Mouse (Mus musculus) lung, embryonic 14.5 days (tissue): ENCODE results near the gene Scube1. TPM values are rescaled to one million over a fixed set of nuclear protein-coding genes. Genes with fewer than 3 reads are reported as not detected.
A peak's percentile ranks its signal among the peaks of the same experiment; 100 is the strongest.

Experiments used
- ATAC-seq: fragments of 200-750 bp; cut with Nextera tagmentation; 2 replicates; pipeline ENCODE4 v1.8.0; 2017; ENCODE audit warnings: mild to moderate bottlenecking, moderate TSS enrichment, moderate library complexity; ENCODE audit not compliant: insufficient read depth
- DNase-seq: peaks from one replicate; pipeline ENCODE4 v3.0.0-alpha.2; 2015
- H3K27ac ChIP-seq: fragments of 300-500 bp; sonication (generic); 2 replicates; pipeline ENCODE4 v1.5.1; 2014; ENCODE audit warnings: low read depth, mild to moderate bottlenecking, moderate library complexity
- H3K27me3 ChIP-seq: fragments of 300-500 bp; sonication (generic); 2 replicates; pipeline ENCODE4 v1.6.1; 2014; ENCODE audit warnings: low read length, control low read depth; ENCODE audit not compliant: insufficient read depth
- H3K36me3 ChIP-seq: fragments of 300-500 bp; sonication (generic); 2 replicates; pipeline ENCODE4 v1.6.1; 2014; ENCODE audit warnings: control low read depth; ENCODE audit not compliant: insufficient read depth
- H3K4me1 ChIP-seq: fragments of 300-500 bp; sonication (generic); 2 replicates; pipeline ENCODE4 v1.6.1; 2014; ENCODE audit warnings: antibody characterized with exemption, control low read depth; ENCODE audit not compliant: insufficient read depth
- H3K4me2 ChIP-seq: fragments of 300-500 bp; sonication (generic); 2 replicates; pipeline ENCODE4 v1.6.1; 2014; ENCODE audit warnings: mild to moderate bottlenecking
- H3K4me3 ChIP-seq: fragments of 300-500 bp; sonication (generic); 2 replicates; pipeline ENCODE4 v1.5.1; 2014; ENCODE audit warnings: low read depth, low read length
- H3K9ac ChIP-seq: fragments of 300-500 bp; sonication (generic); 2 replicates; pipeline ENCODE4 v1.6.1; 2014
- H3K9me3 ChIP-seq: fragments of 300-500 bp; sonication (generic); 2 replicates; pipeline ENCODE4 v1.6.1; 2016; ENCODE audit warnings: low read depth, low read length, control low read depth
- CTCF ChIP-seq: IDR thresholded peaks from 2 replicates; pipeline ENCODE4 v1.5.1; 2016; ENCODE audit warnings: antibody characterized with exemption, low read depth
- WGBS: fragments of 180-500 bp; shearing (Covaris S2); extraction: QIAGEN DNeasy Blood & Tissue Kit; methylation state at CpG from one replicate; pipeline ENCODE4 v1.1.7; 2014; 5-methylcytosine and 5-hydroxymethylcytosine counted together
- polyA plus RNA-seq: library from polyadenylated mRNA; unstranded; fragments of >200 nt; fragmentation: Nextera tagmentation; extraction: Ambion mirVana; gene quantifications from 2 replicates; pipeline ENCODE4 v1.2.1, GENCODE M21; 2014

The Scube1 gene
- polyA plus RNA-seq, 1 experiment from 2014 or later = 6.0 TPM

DNA sequence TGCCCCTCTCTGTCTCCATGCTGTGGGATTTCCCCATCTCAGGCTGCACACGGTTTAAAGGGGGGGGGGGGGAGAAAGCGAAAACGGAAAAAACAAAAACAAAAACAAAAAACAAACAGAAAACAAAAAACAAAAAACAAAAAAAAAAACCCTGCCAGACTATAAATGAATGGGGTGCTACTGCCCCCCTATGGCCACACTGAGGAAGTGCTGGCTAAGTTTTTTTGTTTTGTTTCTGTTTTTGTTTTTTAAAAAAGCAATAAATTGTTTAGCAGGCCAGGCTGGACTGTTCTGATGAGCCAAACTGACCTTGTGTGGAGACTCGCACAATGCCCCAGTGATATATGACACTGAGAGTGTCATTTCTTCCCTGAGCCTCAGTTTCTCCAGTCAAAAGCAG lies 34.1 kb upstream of the Scube1 start:
- TF ChIP-seq CTCF = peak; percentile 74
- DNase-seq = peak; percentile 50
- no peak overlapping the region for H3K4me3 ChIP-seq
- no peak for ATAC-seq
- H3K4me2 ChIP-seq = no peak overlapping the region
- no peaks in the 10 kb centered on the region; the same call in 1 of the 2 replicates for H3K9me3 ChIP-seq
- no peak overlapping the region for H3K9ac ChIP-seq
- no peaks in the 10 kb centered on the region for H3K36me3 ChIP-seq
- H3K4me1 ChIP-seq = no peaks in the 10 kb centered on the region
- whole genome bisulfite sequencing = 15% methylated on average over 4 of the region's 4 CpGs
- H3K27ac ChIP-seq = no peak overlapping the region
- H3K27me3 ChIP-seq = no peaks in the 10 kb centered on the region

DNA sequence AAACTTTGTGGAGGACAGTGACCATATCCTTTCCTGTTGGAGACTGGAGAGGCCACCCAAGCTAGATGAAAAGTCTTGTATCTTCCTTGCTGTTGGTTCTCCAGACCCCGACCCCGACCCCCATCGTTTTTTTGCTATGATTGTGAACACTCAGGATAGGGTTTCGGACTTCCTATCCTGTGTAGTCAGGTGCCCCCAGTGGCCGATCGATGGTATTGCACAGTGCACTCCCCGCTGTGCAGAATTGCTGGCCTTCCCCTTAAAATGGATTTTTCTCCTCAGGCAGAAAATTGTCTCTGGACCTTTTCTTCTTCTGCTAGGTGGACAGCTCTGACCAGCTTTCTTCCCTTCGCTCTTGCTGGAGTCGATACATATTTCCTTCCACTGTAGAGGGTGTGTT lies 31.9 kb upstream of the Scube1 start:
- Histone ChIP-seq H3K9me3 (no peaks in the 10 kb centered on the region; the same call in 1 of the 2 replicates), H3K4me3 (no peak overlapping the region), H3K36me3 (no peaks in the 10 kb centered on the region), H3K27me3 (no peaks in the 10 kb centered on the region), H3K27ac (no peak overlapping the region), H3K9ac (no peak overlapping the region), H3K4me1 (no peaks in the 10 kb centered on the region), H3K4me2 (no peak overlapping the region)
- WGBS = 26% methylated on average over 9 of the region's 9 CpGs
- DNase-seq = peak; percentile 75
- ATAC-seq = no peak
- peak; percentile 87 for TF ChIP-seq CTCF

DNA sequence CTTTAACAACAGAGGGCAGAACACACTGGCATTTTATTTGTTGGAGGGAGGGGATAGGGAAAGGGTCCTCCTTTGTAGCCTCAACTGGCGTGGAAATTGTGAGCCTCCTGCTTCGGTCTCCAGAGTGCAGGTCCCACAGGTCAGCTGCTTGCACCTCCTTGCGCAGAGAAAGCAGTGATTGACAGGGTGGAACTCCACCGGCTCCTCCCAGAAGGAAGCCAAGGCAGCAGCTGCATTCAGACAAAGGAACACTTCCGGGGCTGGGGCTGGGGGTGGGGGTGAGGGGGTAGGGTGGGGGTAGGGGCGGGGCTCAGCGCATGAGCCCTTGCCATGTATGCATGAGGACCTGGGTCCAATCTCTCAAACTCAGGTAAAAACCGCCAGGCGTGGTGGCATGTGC lies 24.6 kb upstream of the Scube1 start:
- no peak for DNase-seq
- H3K4me2 ChIP-seq = no peak overlapping the region
- H3K4me1 ChIP-seq = no peaks in the 10 kb centered on the region
- ATAC-seq = no peak
- no peak for TF ChIP-seq CTCF
- H3K36me3 ChIP-seq = no peaks in the 10 kb centered on the region
- no peaks in the 10 kb centered on the region; the same call in 1 of the 2 replicates for H3K9me3 ChIP-seq
- no peak overlapping the region for H3K4me3 ChIP-seq
- no peak overlapping the region for H3K27ac ChIP-seq
- no peaks in the 10 kb centered on the region for H3K27me3 ChIP-seq
- H3K9ac ChIP-seq = no peak overlapping the region
- 61% methylated on average over 9 of the region's 9 CpGs for WGBS

DNA sequence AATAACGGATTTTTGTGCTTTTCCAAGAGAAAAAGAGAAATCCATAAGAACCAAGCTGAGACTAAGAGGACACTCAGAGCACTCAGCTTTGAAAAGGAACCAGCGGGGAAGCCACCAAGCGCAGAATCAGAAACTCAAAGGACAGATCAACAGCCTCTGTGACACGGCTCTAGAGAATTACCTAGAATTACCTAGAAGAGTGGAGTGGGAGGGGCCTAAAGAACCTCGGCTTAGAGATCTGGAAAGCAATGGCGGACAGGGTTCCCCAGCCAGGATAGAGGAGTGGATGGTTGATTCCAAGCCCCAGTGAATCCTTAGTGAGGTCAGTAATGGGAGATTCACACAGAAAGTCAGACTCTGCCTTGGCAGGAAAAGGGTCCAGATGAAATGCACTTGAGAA lies 24.2 kb upstream of the Scube1 start:
- H3K4me1 ChIP-seq = no peaks in the 10 kb centered on the region
- no peaks in the 10 kb centered on the region for H3K9me3 ChIP-seq
- no peak for TF ChIP-seq CTCF
- no peaks in the 10 kb centered on the region for H3K36me3 ChIP-seq
- H3K4me3 ChIP-seq = no peak overlapping the region
- no peak for DNase-seq
- no peak overlapping the region for H3K27ac ChIP-seq
- whole genome bisulfite sequencing = 77% methylated on average over 6 of the region's 6 CpGs
- H3K9ac ChIP-seq = no peak overlapping the region
- H3K27me3 ChIP-seq = no peaks in the 10 kb centered on the region
- ATAC-seq = no peak
- no peak overlapping the region for H3K4me2 ChIP-seq

GRCm38 (mm10) chr15:83746311-83746710 lies 21.5 kb upstream of the Scube1 start:
- Histone ChIP-seq H3K9me3 (no peaks in the 10 kb centered on the region), H3K27ac (no peak overlapping the region), H3K4me2 (no peak overlapping the region), H3K4me1 (peaks cover 9% of the 10 kb centered on the region; the same call in 1 of the 2 replicates), H3K27me3 (no peaks in the 10 kb centered on the region), H3K36me3 (no peaks in the 10 kb centered on the region), H3K4me3 (no peak overlapping the region), H3K9ac (no peak overlapping the region)
- TF ChIP-seq CTCF = no peak
- DNase-seq = peak; percentile 51
- ATAC-seq = no peak
- 35% methylated on average over 16 of the region's 16 CpGs for WGBS

DNA sequence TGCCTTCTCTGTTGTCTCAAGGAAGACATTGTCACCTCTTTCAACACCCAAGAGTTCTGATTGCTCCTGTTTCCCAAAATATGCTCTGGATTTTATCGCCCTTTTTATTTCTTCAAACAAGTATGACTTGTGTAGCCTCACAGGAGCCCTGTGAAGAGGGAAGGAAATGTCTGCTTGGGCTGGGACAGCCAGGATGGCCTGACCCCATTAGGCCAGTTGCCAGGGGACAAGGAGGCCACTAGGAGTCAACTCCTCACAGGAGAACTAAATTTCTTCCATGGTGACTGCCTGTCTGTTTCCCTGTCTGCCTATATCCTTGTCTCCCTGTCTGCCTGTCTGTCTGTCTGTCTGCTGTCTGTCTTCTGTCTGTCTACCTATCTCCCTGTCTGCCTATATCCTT lies 17.2 kb upstream of the Scube1 start:
- Histone ChIP-seq H3K9me3 (no peaks in the 10 kb centered on the region), H3K36me3 (no peaks in the 10 kb centered on the region), H3K4me1 (peaks cover 10% of the 10 kb centered on the region; the same call in 1 of the 2 replicates), H3K27ac (no peak overlapping the region), H3K4me2 (no peak overlapping the region), H3K4me3 (no peak overlapping the region), H3K27me3 (no peaks in the 10 kb centered on the region), H3K9ac (no peak overlapping the region)
- DNase-seq (peak; percentile 44), ATAC-seq (no peak)
- no peak for TF ChIP-seq CTCF
- WGBS = 70% methylated on average over 1 of the region's 1 CpGs

GRCm38 (mm10) chr15:83740676-83741422 lies 16.0 kb upstream of the Scube1 start:
- Histone ChIP-seq H3K4me1 (peaks cover 10% of the 10 kb centered on the region; the same call in 1 of the 2 replicates), H3K27ac (no peak overlapping the region), H3K4me3 (no peak overlapping the region), H3K27me3 (no peaks in the 10 kb centered on the region), H3K36me3 (no peaks in the 10 kb centered on the region), H3K4me2 (peak overlapping the region; percentile 33), H3K9ac (no peak overlapping the region), H3K9me3 (no peaks in the 10 kb centered on the region)
- 22% methylated on average over 21 of the region's 21 CpGs for WGBS
- peak; percentile 80 for DNase-seq
- ATAC-seq = no peak; the same call in 1 of the 2 replicates
- no peak for TF ChIP-seq CTCF
